Mouse (Mus musculus): Measurements from ENCODE around the gene Hecw1.
A peak's percentile ranks its signal among the peaks of the same experiment; 100 is the strongest.

Gene Hecw1

GRCm38 (mm10) chr13:14522906-14523269 lies at the start of gene Hecw1:
Hecw1 (minus strand) TSS chr13:14523228.
- peak; percentile 54 for DNase-seq (ENCODE audit: low spot score)

DNA sequence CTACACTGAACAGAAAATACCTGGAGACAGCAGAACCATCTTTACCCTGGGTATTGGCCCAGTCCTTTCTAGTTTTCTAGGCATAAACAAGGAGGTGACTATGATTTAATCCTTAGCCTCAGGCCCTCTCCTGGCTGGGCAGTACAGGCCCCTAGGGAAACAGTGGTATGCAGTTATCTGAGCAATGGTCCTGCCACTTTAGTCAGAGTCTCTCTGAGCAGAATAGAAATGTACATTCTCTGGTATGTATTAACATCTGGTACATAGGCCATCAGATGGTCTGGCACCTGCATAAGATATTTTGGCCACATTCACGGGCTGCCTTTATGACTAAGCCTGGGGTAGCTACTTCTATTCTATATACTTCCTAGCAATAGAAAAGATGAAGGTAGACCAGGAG lies 38.3 kb upstream of the Hecw1 start:
- DNase-seq (ENCODE audit: low spot score), result no peak

DNA sequence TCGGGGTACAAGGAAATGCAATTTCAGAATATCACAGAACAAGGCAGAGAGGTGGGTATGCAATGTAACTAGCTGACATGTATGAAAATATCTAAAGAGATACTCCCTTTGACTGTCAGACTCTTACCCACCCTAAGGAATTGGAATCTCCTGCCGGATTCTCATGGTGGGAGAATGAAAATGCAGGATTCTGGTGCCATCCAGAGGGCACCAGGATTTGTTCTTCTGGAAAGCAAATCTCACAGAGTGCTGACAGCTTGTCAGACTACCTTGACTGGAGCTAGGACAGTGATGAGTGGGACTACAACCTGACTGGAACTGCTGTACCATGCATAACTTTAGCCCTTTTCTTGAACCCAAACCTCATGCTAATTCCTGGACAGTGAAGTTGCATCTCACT lies 29.6 kb upstream of the Hecw1 start:
- no peak for DNase-seq (ENCODE audit: low spot score)

- no peak for DNase-seq (ENCODE audit: low spot score)
These were observed 19.8 kb upstream of the Hecw1 start for GRCm38 (mm10) chr13:14542860-14543259.

DNA sequence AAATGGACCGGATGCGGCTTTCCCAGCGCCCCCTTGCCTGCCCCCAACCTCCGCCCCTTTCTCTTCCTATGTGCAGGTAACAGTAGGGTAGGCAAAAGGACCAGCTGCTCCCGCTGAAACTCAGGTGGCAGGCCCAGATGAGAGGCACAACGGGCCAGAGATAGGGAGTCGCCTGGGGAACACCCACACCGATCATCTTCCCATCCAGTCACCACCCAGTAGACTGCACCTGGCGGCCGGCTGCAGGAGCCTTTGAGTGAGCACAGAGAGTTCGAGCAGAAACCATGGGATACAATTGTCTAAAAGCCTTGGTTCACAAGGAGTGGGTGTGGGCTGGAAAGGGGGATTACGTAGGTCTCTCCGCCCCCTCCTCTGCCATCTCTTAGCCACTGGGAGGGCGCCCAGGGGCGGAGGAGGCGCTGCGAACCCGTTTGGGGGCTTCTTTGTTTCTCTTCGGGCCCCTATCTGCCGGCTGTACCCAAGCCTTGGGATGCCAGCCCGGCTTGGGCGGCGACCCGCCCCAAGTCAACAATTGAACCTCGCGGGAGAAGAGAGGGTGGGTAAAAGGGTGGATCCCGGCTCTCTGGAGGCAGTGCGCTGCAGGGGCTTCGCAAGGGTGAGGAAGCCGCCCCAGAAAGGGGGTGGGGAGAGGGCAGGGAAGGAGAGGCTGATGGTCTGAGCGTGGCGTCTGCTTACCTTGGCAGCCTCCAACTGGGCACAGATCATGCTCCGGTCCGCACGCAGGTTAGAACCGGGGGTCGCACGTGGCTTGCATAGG lies 711 bp downstream of the Hecw1 start:
- peak; percentile 72 for DNase-seq (ENCODE audit: low spot score)

GRCm38 (mm10) chr13:14521746-14522127 lies 1.3 kb downstream of the Hecw1 start:
- DNase-seq (ENCODE audit: low spot score), result peak; percentile 16

- DNase-seq (ENCODE audit: low spot score), result no peak
These were observed 3.4 kb downstream of the Hecw1 start for GRCm38 (mm10) chr13:14519605-14520004.

DNA sequence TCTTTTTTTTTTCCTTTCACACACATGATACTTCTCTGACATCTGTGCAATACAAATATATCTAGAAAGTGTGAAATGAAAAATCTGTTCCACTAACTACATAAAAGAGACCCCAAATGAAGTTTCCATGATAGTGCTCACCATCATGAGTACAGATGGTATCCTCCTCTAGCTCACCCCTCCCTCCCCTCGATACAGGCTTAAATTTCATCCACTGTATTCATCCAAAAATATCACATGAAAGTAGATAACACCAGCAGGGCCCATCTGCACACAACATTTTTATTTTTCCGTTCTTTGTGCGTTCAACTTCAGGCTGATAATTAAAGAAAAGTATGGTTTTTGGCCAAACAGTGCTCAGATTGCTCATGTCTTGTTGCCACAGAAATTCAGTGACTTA lies 5.5 kb downstream of the Hecw1 start:
- no peak for DNase-seq (ENCODE audit: low spot score)

GRCm38 (mm10) chr13:14515106-14515505 lies 7.9 kb downstream of the Hecw1 start:
- DNase-seq (ENCODE audit: low spot score), result no peak

- DNase-seq (ENCODE audit: low spot score), result no peak
These were observed 9.1 kb downstream of the Hecw1 start for GRCm38 (mm10) chr13:14513934-14514333.

DNA sequence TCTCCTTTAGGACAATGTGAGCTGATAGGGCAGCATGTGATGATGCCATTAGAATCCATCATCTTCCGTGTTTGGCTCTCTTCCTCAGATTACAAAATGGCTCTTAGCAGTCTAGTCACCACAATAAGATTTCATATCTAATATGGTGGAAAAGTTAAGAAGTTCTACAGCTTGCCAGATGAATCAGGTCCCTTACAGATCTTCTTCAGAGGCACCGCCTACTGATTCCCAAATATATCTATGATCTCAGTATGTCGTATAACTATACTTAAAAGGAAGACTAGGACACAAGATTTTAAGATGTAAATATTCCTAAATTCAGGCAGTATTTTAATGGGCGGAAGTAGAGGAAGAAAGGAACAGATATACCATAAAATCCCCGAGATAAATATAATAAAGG lies 16.3 kb downstream of the Hecw1 start:
- no peak for DNase-seq (ENCODE audit: low spot score)

GRCm38 (mm10) chr13:14500251-14500650 lies 22.8 kb downstream of the Hecw1 start:
- DNase-seq (ENCODE audit: low spot score), result peak; percentile 45

DNA sequence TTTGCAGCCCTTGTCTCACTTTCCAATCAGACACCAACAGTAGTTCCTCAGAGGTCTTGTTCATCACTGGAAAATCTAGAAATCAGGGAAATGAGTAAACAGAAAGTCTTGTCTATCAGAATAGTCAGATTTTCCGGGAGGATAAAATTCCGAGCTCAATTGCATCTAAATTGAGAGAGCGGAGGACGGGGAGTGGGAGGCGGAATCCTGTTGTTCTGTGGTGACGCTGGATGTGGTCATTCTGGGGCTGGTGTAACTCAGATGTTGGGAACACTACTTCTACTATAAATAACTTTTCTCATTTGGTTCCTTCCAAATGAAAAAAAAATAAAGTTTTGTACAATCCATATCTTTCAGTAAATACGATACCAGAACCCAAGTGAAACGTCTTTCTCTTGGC lies 24.2 kb downstream of the Hecw1 start:
- no peak for DNase-seq (ENCODE audit: low spot score)

DNA sequence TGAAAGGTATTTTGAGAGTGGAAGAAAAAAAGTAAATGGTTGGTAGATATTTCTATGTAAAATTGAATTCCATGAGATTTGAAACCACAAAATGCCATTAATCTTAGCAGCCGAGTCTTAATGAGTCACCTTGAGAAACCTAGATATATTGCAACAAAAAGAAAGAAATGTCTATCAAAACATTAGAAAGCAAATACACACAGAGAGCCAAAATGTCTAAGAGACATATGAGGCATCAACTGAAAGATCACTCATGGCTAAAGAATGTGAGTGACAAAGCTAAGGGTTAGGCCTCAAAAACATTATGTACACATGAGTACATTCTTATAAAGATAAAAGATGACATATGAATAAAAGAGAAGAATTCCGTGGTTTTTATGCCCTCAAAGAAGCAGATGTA lies 26.1 kb downstream of the Hecw1 start:
- no peak for DNase-seq (ENCODE audit: low spot score)

GRCm38 (mm10) chr13:14487812-14488211 lies 35.2 kb downstream of the Hecw1 start:
- DNase-seq (ENCODE audit: low spot score), result peak; percentile 9

DNA sequence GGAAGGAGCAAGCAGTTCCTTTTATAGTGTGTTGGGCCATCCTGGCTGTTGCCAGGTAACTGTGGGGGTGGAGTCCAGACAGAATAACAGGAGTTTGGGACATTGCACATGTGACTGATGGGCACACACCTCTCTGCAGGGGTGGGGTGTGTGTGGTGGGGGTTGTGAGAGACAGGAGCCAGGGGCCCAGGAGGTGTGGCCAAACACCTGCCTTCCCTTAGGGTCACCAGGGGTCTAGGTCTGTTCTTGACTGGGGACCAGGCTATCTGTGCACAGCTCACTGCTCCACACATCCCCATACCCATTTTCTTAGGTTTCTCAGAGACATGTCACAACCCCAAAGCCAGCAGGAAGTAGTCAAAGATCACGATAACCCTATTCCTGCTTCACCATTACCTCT lies 51.9 kb downstream of the Hecw1 start:
- DNase-seq (ENCODE audit: low spot score), result no peak

DNA sequence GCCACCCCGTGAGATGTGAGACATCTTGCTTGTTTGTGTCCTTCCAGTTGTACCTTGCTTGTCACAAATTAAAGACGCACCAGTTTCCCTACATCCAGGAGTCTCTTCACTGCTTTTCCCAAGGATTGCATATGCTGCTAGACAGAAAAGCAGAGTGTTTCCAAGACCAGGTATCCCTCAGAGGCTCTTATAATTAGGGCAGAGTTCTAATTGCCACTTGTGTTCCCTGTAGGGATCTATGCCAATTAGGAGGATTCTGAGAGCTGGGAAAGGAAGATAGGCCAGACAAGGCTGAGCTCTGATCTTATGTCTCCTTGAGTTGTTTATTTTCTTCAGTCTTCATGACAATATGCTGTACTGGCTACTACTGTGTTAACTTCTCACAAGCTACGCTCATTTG lies 55.5 kb downstream of the Hecw1 start:
- DNase-seq (ENCODE audit: low spot score), result no peak

DNA sequence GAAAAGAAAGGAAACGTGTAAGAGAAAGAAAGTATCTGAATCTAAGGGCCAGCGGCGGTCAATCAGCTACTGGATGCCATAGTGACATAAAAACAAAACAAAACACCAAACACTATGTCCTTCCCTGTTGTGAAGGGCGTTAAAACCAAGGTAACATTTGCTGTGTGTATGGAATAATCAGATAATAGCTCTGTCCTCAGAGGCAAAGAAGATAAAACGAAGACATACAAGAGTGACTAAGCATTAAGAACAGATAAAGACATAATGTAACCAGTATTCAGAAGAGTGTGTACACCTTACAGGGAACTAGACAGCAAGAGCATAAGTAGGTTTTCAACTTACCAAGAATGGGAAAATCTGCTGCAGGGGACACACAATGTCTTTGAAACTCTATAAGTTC lies 62.0 kb downstream of the Hecw1 start:
- DNase-seq (ENCODE audit: low spot score), result no peak

GRCm38 (mm10) chr13:14457043-14457442 lies 66.0 kb downstream of the Hecw1 start:
- no peak for DNase-seq (ENCODE audit: low spot score)

- DNase-seq (ENCODE audit: low spot score), result no peak
These were observed 83.5 kb downstream of the Hecw1 start for GRCm38 (mm10) chr13:14439540-14439939.

- DNase-seq (ENCODE audit: low spot score), result no peak
These were observed 94.0 kb downstream of the Hecw1 start for GRCm38 (mm10) chr13:14428845-14429553.

- no peak for DNase-seq (ENCODE audit: low spot score)
These were observed 98.2 kb downstream of the Hecw1 start for GRCm38 (mm10) chr13:14424836-14425235.

DNA sequence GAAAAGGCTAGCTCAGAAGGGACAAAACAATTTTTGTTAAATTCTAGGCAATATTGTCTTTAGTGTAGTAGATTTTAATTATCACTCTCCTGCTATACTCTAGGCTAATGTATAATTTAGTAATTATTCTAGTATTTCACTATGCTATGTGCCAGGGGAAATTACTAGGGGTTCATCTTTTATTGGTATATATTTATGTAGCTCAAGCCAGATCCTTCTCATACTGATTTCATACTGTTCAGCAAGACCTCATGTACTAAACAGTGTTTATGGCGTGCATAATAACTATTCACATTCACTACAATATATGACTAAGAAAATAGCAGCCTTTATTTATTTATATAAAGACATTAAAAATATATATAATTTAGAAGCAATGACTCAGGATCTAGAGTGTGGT lies 109.6 kb downstream of the Hecw1 start:
- no peak for DNase-seq (ENCODE audit: low spot score)

DNA sequence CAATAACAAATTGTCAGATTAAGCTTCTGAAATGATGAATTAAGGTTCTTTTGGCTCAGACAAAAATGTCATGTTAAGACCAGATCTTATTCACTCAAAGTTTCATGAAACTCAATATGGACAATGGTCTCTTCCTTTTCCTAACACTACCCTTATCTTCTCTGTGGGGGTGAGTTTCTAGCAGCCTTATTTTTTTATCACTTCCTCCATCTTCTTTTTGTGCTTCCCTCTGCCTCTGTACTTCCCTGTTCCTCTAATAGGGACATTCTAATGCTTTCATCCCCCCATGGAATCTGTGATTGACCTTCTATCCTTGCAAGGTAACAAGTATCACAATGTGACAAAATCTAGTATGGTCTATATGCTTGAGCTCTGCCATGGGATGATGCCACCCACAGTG lies 148.6 kb downstream of the Hecw1 start:
- DNase-seq (ENCODE audit: low spot score), result no peak

Data from retina, embryonic 14.5 days (tissue).